Mouse (Mus musculus): Measurements from ENCODE around the gene Pcdh7.

GRCm38 (mm10) chr5:57884982-57885381, 167.2 kb downstream of the Pcdh7 start:
- TF ChIP-seq GATA1 (IDR thresholded peaks at IDR 0.05; ENCODE audit: borderline replicate concordance, low read length), result no peak
- TF ChIP-seq POLR2AphosphoS5 (IDR thresholded peaks at IDR 0.05; ENCODE audit: insufficient replicate concordance, low read depth, low read length), result no peak
- TF ChIP-seq CTCF (IDR thresholded peaks at IDR 0.05; ENCODE audit: low read depth, low read length), result no peak
